13 mouse cellular contexts compared by ENCODE assay signal in the genomic region with DNA sequence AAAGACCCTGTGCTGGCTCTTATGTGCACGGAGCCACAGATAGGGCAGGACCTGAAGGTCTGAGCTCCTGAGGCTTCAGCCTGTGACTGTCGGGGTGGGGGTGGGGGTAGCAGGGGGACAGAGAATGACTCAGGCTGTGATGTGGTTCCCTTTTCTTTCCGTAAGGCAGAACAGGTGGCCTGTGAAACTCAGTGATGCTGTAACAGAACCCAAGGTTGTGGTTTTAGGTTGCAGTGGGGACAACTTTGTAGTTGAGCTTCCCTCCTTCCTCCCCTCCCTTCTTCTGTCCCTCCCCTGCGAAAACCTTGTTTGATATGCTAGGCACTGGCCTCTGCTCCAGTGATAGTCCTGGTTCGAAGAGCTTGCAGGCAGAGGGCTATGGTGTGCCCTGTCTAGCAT. TPM values are rescaled to one million over a fixed set of nuclear protein-coding genes. Genes with fewer than 3 reads are reported as not detected.
DNase-seq lines count a peak whose midpoint lies in the region; ATAC-seq and TF ChIP-seq lines count a peak whose summit lies in the region.
"Had no signal": no experiment of that assay in that cellular context is flagged by ENCODE, and none has a peak within 500 bp of the region (broad histone marks: within the 10 kb centered on the region; RNA-seq: fewer than 3 reads in every experiment).

No protein-coding gene starts in this region.

- H3K79me2 ChIP-seq in C2C12 (ENCODE audit: control insufficient read depth, insufficient read depth) = peaks cover 69% of the 10 kb centered on the region

- no peak overlapping the region for H3K4me3 ChIP-seq in C2C12 (ENCODE audit: insufficient read depth, poor library complexity, severe bottlenecking)
- H3K4me3 ChIP-seq in midbrain, postnatal 0 days (ENCODE audit: low read depth, low read length) = no peak overlapping the region
- no peak overlapping the region for H3K4me3 ChIP-seq in kidney, embryonic 16.5 days (ENCODE audit: low read length)
- H3K4me3 ChIP-seq: hindbrain, embryonic 15.5 days; midbrain, embryonic 15.5 days had no signal

- H3K4me1 ChIP-seq in midbrain, postnatal 0 days (ENCODE audit: insufficient read depth, low read length) = no peaks in the 10 kb centered on the region
- H3K4me1 ChIP-seq in kidney, embryonic 16.5 days (ENCODE audit: insufficient read depth, low read length) = peaks cover 15% of the 10 kb centered on the region

- H3K4me2 ChIP-seq in midbrain, postnatal 0 days (ENCODE audit: low read depth, low read length, poor library complexity, severe bottlenecking) = no peak overlapping the region
- H3K4me2 ChIP-seq in kidney, embryonic 16.5 days (replicated peaks; ENCODE audit: low read depth, low read length) = no peak overlapping the region
- H3K4me2 ChIP-seq: hindbrain, embryonic 15.5 days; midbrain, embryonic 15.5 days had no signal

- peak; percentile 80 for ATAC-seq in megakaryocyte progenitor cell, adult 5-6 weeks (replicated peaks; ENCODE audit: poor library complexity)
- no peak for ATAC-seq in midbrain, postnatal 0 days (ENCODE audit: low FRiP score)
- no peak for ATAC-seq in kidney, embryonic 16.5 days (ENCODE audit: low FRiP score, low TSS enrichment)
- ATAC-seq: midbrain, embryonic 15.5 days had no signal

- H3K27ac ChIP-seq in midbrain, postnatal 0 days (ENCODE audit: low read depth, low read length) = no peak overlapping the region
- no peak overlapping the region for H3K27ac ChIP-seq in kidney, embryonic 16.5 days (ENCODE audit: low read length)
- H3K27ac ChIP-seq: hindbrain, embryonic 15.5 days; kidney, postnatal 0 days; midbrain, embryonic 15.5 days had no signal

- peaks cover 45% of the 10 kb centered on the region for H3K79me3 ChIP-seq in C2C12 (ENCODE audit: low read depth)

- TF ChIP-seq CTCF in C2C12 (IDR thresholded peaks at IDR 0.05; ENCODE audit: control insufficient read depth, insufficient read depth, insufficient read length) = no peak
- no peak for TF ChIP-seq CTCF in midbrain, postnatal 0 days (IDR thresholded peaks at IDR 0.05)

- H3K27me3 ChIP-seq in C2C12 (ENCODE audit: control insufficient read depth, insufficient read depth, insufficient read length) = no peaks in the 10 kb centered on the region
- no peaks in the 10 kb centered on the region for H3K27me3 ChIP-seq in midbrain, postnatal 0 days (ENCODE audit: insufficient read depth, low read length)
- H3K27me3 ChIP-seq in kidney, embryonic 16.5 days (ENCODE audit: insufficient read depth, low read length) = no peaks in the 10 kb centered on the region
- H3K27me3 ChIP-seq: hindbrain, embryonic 15.5 days; midbrain, embryonic 15.5 days had no signal

- H3K9me3 ChIP-seq in midbrain, postnatal 0 days (ENCODE audit: low read length) = no peaks in the 10 kb centered on the region
- no peaks in the 10 kb centered on the region for H3K9me3 ChIP-seq in kidney, embryonic 16.5 days (ENCODE audit: low read length)
- H3K9me3 ChIP-seq: hindbrain, embryonic 15.5 days; midbrain, embryonic 15.5 days had no signal

- H3K36me3 ChIP-seq in C2C12 (ENCODE audit: control insufficient read depth, insufficient read depth) = peaks cover 67% of the 10 kb centered on the region
- peaks cover 58% of the 10 kb centered on the region for H3K36me3 ChIP-seq in midbrain, postnatal 0 days (ENCODE audit: insufficient read depth, low read length)
- no peaks in the 10 kb centered on the region for H3K36me3 ChIP-seq in kidney, embryonic 16.5 days (ENCODE audit: insufficient read depth, low read length)

- peak; percentile 54 to 63 for DNase-seq in CD8-positive naive resting alpha-beta T cell, adult 2 months (ENCODE audit: low read depth in 2 of 2, low spot score in 2 of 2)
- DNase-seq in thymus, adult 18-20 months = peak; percentile 59 to 84
- no peak for DNase-seq in midbrain, postnatal 0 days (ENCODE audit: low spot score)
- DNase-seq in left cerebral cortex, adult 11 months (ENCODE audit: low spot score) = no peak
- DNase-seq: adrenal gland, adult 2 months; layer of hippocampus, postnatal 36 days had no signal

- 91% methylated on average over 5 of the region's 5 CpGs for WGBS in midbrain, postnatal 0 days
- 64% methylated on average over 5 of the region's 5 CpGs for WGBS in kidney, embryonic 16.5 days

- H3ac ChIP-seq in C2C12 (ENCODE audit: control insufficient read depth, insufficient read length, low read depth) = no peak overlapping the region

- H3K9ac ChIP-seq in midbrain, postnatal 0 days (replicated peaks; ENCODE audit: low read length, poor library complexity, severe bottlenecking) = no peak overlapping the region
- no peak overlapping the region for H3K9ac ChIP-seq in kidney, embryonic 16.5 days (replicated peaks; ENCODE audit: low read length)
- H3K9ac ChIP-seq: hindbrain, embryonic 15.5 days; midbrain, embryonic 15.5 days had no signal

TF ChIP-seq in C2C12, 6 proteins besides CTCF, POLR2A, EP300 and RAD21:
- TF ChIP-seq USF1 (IDR thresholded peaks at IDR 0.05; ENCODE audit: low read depth) (no peak), MYOD1 (IDR thresholded peaks at IDR 0.05; ENCODE audit: control insufficient read depth, insufficient read length, low read depth) (peak; percentile 74)

RNA-seq across cellular contexts. Expression of gene Sema7a, which starts 16.9 kb away (rescaled TPM):
- polyA plus RNA-seq in C2C12 (2012; fragmentation: generic; extraction: Trizol) = 53.8 TPM
- total RNA-seq in megakaryocyte progenitor cell, adult 5-6 weeks (2015) = 0.10 and 0.27 TPM in 2 replicates
- 0.04 and 0.61 TPM in 2 replicates for total RNA-seq in megakaryocyte progenitor cell, adult 5-6 weeks (2017)
- 42.3 and 49.5 TPM in 2 replicates for total RNA-seq in midbrain, postnatal 0 days (2014; rRNA removed)
- polyA plus RNA-seq in midbrain, postnatal 0 days (2015; fragmentation: Nextera tagmentation; extraction: Ambion mirVana) = 3.2 and 3.6 TPM in 2 replicates
- polyA plus RNA-seq in kidney, embryonic 16.5 days (2015; fragmentation: Nextera tagmentation; extraction: Ambion mirVana) = 0.32 and 0.56 TPM in 2 replicates

RNA-seq across cellular contexts. Expression of gene Ubl7, which starts 46.1 kb away (rescaled TPM):
- polyA plus RNA-seq in C2C12 (2012; fragmentation: generic; extraction: Trizol) = 59.0 TPM
- 72.7 and 78.4 TPM in 2 replicates for total RNA-seq in megakaryocyte progenitor cell, adult 5-6 weeks (2015)
- total RNA-seq in megakaryocyte progenitor cell, adult 5-6 weeks (2017) = 14.2 and 16.1 TPM in 2 replicates
- total RNA-seq in midbrain, postnatal 0 days (2014; rRNA removed) = 103 and 132 TPM in 2 replicates
- 161 and 169 TPM in 2 replicates for polyA plus RNA-seq in midbrain, postnatal 0 days (2015; fragmentation: Nextera tagmentation; extraction: Ambion mirVana)
- 119 and 128 TPM in 2 replicates for polyA plus RNA-seq in kidney, embryonic 16.5 days (2015; fragmentation: Nextera tagmentation; extraction: Ambion mirVana)

RNA-seq across cellular contexts. Expression of gene Cyp11a1, which starts 49.4 kb away (rescaled TPM):
- 0.04 TPM for polyA plus RNA-seq in C2C12 (2012; fragmentation: generic; extraction: Trizol)
- 0.15 and 0.47 TPM in 2 replicates for total RNA-seq in megakaryocyte progenitor cell, adult 5-6 weeks (2015)
- total RNA-seq in megakaryocyte progenitor cell, adult 5-6 weeks (2017) = 0.30 and 1.2 TPM in 2 replicates
- total RNA-seq in midbrain, postnatal 0 days (2014; rRNA removed) = 0.22 and 1.3 TPM in 2 replicates
- 1.3 and 1.5 TPM in 2 replicates for polyA plus RNA-seq in midbrain, postnatal 0 days (2015; fragmentation: Nextera tagmentation; extraction: Ambion mirVana)
- 25.0 and 45.7 TPM in 2 replicates for polyA plus RNA-seq in kidney, embryonic 16.5 days (2015; fragmentation: Nextera tagmentation; extraction: Ambion mirVana)
- polyA plus RNA-seq: forebrain, embryonic 11.5 days had no signal

Comparison
In these comparisons a context has a peak if more than half of its experiments do, and no peak if none do; other contexts are left out.
1. DNase-seq: peak in CD8-positive naive resting alpha-beta T cell, adult 2 months (2 of 2) and thymus, adult 18-20 months (2 of 2); none in midbrain, postnatal 0 days (single experiment) and left cerebral cortex, adult 11 months (single experiment).
2. RNA of gene Sema7a, which starts 16.9 kb away (polyA plus RNA-seq): 53.8 TPM in C2C12 (single experiment); 3.2 to 3.6 TPM in midbrain, postnatal 0 days and 0.32 to 0.56 TPM in kidney, embryonic 16.5 days; every median in the first group is over 10 times any median in the second.
3. RNA of gene Cyp11a1, which starts 49.4 kb away (polyA plus RNA-seq): 25.0 to 45.7 TPM in kidney, embryonic 16.5 days; 1.3 to 1.5 TPM in midbrain, postnatal 0 days and 0.04 TPM in C2C12 (single experiment); every median in the first group is over 10 times any median in the second.